ENCODE assay signal across 8 mouse cellular contexts in the genomic region with DNA sequence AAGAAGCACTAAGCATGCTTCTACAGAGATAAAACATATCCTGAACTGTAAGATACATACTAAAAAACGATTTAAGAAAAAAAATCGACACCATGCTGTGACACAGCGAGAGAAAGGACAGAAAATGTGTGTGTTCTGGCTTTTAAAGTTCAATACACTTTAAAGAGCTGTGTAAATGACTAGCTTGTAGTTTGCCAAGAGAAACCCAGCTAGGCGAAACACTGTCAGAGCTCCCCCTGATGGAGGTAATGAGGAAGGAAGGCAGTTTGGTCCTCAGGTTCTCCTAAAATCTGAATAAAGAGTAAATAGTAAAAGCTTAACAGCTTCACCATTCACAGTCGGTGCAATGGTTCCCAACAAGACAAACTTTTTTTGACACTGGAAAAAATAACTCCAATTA.
DNase-seq lines count a peak whose midpoint lies in the region; ATAC-seq and TF ChIP-seq lines count a peak whose summit lies in the region.

No protein-coding gene starts in this region.

- H3K9ac ChIP-seq in lung, embryonic 14.5 days: no peak overlapping the region
- no peak overlapping the region for H3K9ac ChIP-seq in midbrain, embryonic 16.5 days (ENCODE audit: low read depth, low read length)

- H3K36me3 ChIP-seq in lung, embryonic 14.5 days (ENCODE audit: insufficient read depth): no peaks in the 10 kb centered on the region
- H3K36me3 ChIP-seq in midbrain, embryonic 16.5 days (ENCODE audit: control insufficient read depth, insufficient read depth, low read length): no peaks in the 10 kb centered on the region
- no peaks in the 10 kb centered on the region for H3K36me3 ChIP-seq in thymus, adult 2 months (ENCODE audit: control insufficient read depth, insufficient read depth, low read length)

- peak; percentile 50 for TF ChIP-seq CTCF in lung, embryonic 14.5 days (IDR thresholded peaks at IDR 0.05; ENCODE audit: low read depth)
- peak; percentile 69; the same call in 1 of the 2 replicates for TF ChIP-seq CTCF in brain, embryonic 14.5 days (IDR thresholded peaks at IDR 0.05; ENCODE audit: borderline replicate concordance, extremely low read depth, insufficient read depth, insufficient read length)
- TF ChIP-seq CTCF in layer of hippocampus, adult 2 months (conservative IDR thresholded peaks at IDR 0.05): peak; percentile 89
- no peak for TF ChIP-seq CTCF in thymus, adult 2 months (IDR thresholded peaks at IDR 0.05; ENCODE audit: borderline replicate concordance, control insufficient read depth, extremely low read depth, insufficient read depth, low read length, poor library complexity)

- H3K4me1 ChIP-seq in lung, embryonic 14.5 days (ENCODE audit: insufficient read depth): no peaks in the 10 kb centered on the region
- peaks cover 2% of the 10 kb centered on the region; the same call in 1 of the 2 replicates for H3K4me1 ChIP-seq in midbrain, embryonic 16.5 days (ENCODE audit: control insufficient read depth, insufficient read depth, low read length)
- no peaks in the 10 kb centered on the region for H3K4me1 ChIP-seq in thymus, adult 2 months (replicated peaks; ENCODE audit: control insufficient read depth, insufficient read depth, low read length)

- H3K27ac ChIP-seq in lung, embryonic 14.5 days (ENCODE audit: low read depth): no peak overlapping the region
- no peak overlapping the region for H3K27ac ChIP-seq in layer of hippocampus, adult 2 months
- H3K27ac ChIP-seq in midbrain, embryonic 16.5 days (ENCODE audit: low read length): no peak overlapping the region
- no peak overlapping the region for H3K27ac ChIP-seq in thymus, adult 2 months (ENCODE audit: control insufficient read depth, insufficient read depth, low read length)

- H3K9me3 ChIP-seq in lung, embryonic 14.5 days (ENCODE audit: low read depth, low read length): no peaks in the 10 kb centered on the region
- no peaks in the 10 kb centered on the region for H3K9me3 ChIP-seq in midbrain, embryonic 16.5 days (replicated peaks; ENCODE audit: control insufficient read depth, low read length, poor library complexity, severe bottlenecking)

- H3K4me2 ChIP-seq in lung, embryonic 14.5 days: no peak overlapping the region
- no peak overlapping the region for H3K4me2 ChIP-seq in midbrain, embryonic 16.5 days (ENCODE audit: low read length)

- no peaks in the 10 kb centered on the region for H3K27me3 ChIP-seq in lung, embryonic 14.5 days (ENCODE audit: insufficient read depth, low read length)
- no peaks in the 10 kb centered on the region for H3K27me3 ChIP-seq in midbrain, embryonic 16.5 days (ENCODE audit: control insufficient read depth, insufficient read depth, low read depth, low read length)
- no peaks in the 10 kb centered on the region for H3K27me3 ChIP-seq in thymus, adult 2 months (ENCODE audit: control insufficient read depth, insufficient read depth, low read length)

- 11% methylated on average over 5 of the region's 5 CpGs for WGBS in lung, embryonic 14.5 days
- WGBS in midbrain, embryonic 16.5 days: 9% methylated on average over 5 of the region's 5 CpGs
- WGBS in thymus, adult 2 months: 20% methylated on average over 5 of the region's 5 CpGs

- peak; percentile 69 for DNase-seq in lung, embryonic 14.5 days
- no peak for DNase-seq in lung, postnatal 4 days
- DNase-seq in brain, embryonic 14.5 days (ENCODE audit: low read depth): peak; percentile 84
- DNase-seq in frontal cortex, postnatal 10 days (ENCODE audit: low spot score in 2 of 2): peak; percentile 9 to 19
- peak; percentile 69 to 78 for DNase-seq in layer of hippocampus, adult 2 months (ENCODE audit: low spot score in 2 of 2)
- DNase-seq in thymus, adult 2 months: no peak
- DNase-seq in lung, postnatal 25 days (ENCODE audit: low spot score): no peak

- TF ChIP-seq POLR2A in brain, embryonic 14.5 days (IDR thresholded peaks at IDR 0.05; ENCODE audit: borderline replicate concordance, extremely low read depth, insufficient read depth, insufficient read length, poor library complexity, severe bottlenecking): no peak
- TF ChIP-seq POLR2A in thymus, adult 2 months (IDR thresholded peaks at IDR 0.05; ENCODE audit: control insufficient read depth, extremely low read depth, insufficient read depth, low read length, poor library complexity): no peak

- no peak overlapping the region for H3K4me3 ChIP-seq in lung, embryonic 14.5 days (ENCODE audit: low read depth, low read length)
- peak overlapping the region; percentile 36; the same call in 1 of the 2 replicates for H3K4me3 ChIP-seq in layer of hippocampus, adult 2 months
- no peak overlapping the region for H3K4me3 ChIP-seq in midbrain, embryonic 16.5 days (ENCODE audit: low read depth, low read length)
- H3K4me3 ChIP-seq in thymus, adult 2 months (ENCODE audit: control insufficient read depth, insufficient read depth, low read length): no peak overlapping the region

- no peak for ATAC-seq in lung, embryonic 14.5 days (ENCODE audit: insufficient read depth)
- ATAC-seq in midbrain, embryonic 16.5 days: peak; percentile 54; the same call in 1 of the 2 replicates

Comparison
In these comparisons a context has a peak if more than half of its experiments do, and no peak if none do; other contexts are left out.
1. DNase-seq: peak in lung, embryonic 14.5 days (single experiment), brain, embryonic 14.5 days (single experiment), frontal cortex, postnatal 10 days (2 of 2) and layer of hippocampus, adult 2 months (2 of 2); none in lung, postnatal 4 days (0 of 2), thymus, adult 2 months (single experiment) and lung, postnatal 25 days (single experiment).